Mouse (Mus musculus): ENCODE measurements at regions not wholly inside any gene's neighbourhood (a gene's known extent, or its start where the extent isn't known, plus 50 kb on each side); places are given as distances from the start of the nearest gene placed in this dataset.
A peak's percentile ranks its signal among the peaks of the same experiment; 100 is the strongest.

GRCm38 (mm10) chr5:100225491-100225890 is 65.9 kb upstream of the Tmem150c start:
- TF ChIP-seq POU5F1 (IDR thresholded peaks at IDR 0.05; ENCODE audit: borderline replicate concordance, low read length) (no peak), NANOG (IDR thresholded peaks at IDR 0.05; ENCODE audit: borderline replicate concordance, low read length) (no peak), CTCF (conservative IDR thresholded peaks at IDR 0.05; ENCODE audit: low read length) (no peak)
- Histone ChIP-seq H3K9me3 (ENCODE audit: low read length) (no peaks in the 10 kb centered on the region), H3K4me1 (replicated peaks; ENCODE audit: low read depth, low read length) (no peaks in the 10 kb centered on the region), H3K4me3 (replicated peaks; ENCODE audit: low read length) (no peak overlapping the region), H3K36me3 (ENCODE audit: insufficient read depth, low read length) (no peaks in the 10 kb centered on the region), H3K27me3 (ENCODE audit: insufficient read depth, low read length) (peaks cover 25% of the 10 kb centered on the region)

GRCm38 (mm10) chr5:100224773-100225363 is 65.3 kb upstream of the Tmem150c start:
- Histone ChIP-seq H3K36me3 (ENCODE audit: insufficient read depth, low read length) (no peaks in the 10 kb centered on the region), H3K27me3 (ENCODE audit: insufficient read depth, low read length) (peaks cover 25% of the 10 kb centered on the region), H3K4me3 (replicated peaks; ENCODE audit: low read length) (no peak overlapping the region), H3K9me3 (ENCODE audit: low read length) (no peaks in the 10 kb centered on the region), H3K4me1 (replicated peaks; ENCODE audit: low read depth, low read length) (no peaks in the 10 kb centered on the region)
- TF ChIP-seq NANOG (IDR thresholded peaks at IDR 0.05; ENCODE audit: borderline replicate concordance, low read length) = no peak
- no peak for TF ChIP-seq POU5F1 (IDR thresholded peaks at IDR 0.05; ENCODE audit: borderline replicate concordance, low read length)
- TF ChIP-seq CTCF (conservative IDR thresholded peaks at IDR 0.05; ENCODE audit: low read length) = no peak

DNA sequence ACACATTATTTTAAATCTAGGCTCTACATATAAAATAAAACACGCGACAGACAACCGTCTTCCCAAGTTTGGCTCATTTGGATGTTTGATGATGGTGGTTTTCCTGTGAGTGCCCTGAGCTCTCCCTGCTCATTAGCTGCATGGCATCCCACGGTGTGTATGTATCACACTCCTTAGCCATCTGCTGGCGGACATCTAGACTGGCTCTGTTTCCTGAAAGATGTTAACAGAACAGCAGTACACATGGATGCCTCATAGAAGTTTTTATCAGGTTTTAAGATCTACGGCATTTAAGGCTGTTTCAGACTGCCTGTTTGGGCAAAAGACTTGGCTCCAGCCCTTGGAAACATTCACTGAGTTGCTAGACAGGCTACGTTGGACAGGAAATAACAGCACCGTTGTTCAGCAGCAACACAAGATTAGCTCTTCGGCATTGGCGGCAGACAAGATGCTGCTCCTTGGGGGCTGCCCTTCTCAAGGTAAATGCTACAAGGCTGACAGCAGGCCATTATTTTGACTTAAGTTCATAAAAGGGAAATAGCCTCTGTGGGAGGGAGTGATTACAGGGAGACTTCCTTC is 61.5 kb upstream of the Tmem150c start:
- TF ChIP-seq CTCF (conservative IDR thresholded peaks at IDR 0.05; ENCODE audit: low read length) (no peak), POU5F1 (IDR thresholded peaks at IDR 0.05; ENCODE audit: borderline replicate concordance, low read length) (no peak), NANOG (IDR thresholded peaks at IDR 0.05; ENCODE audit: borderline replicate concordance, low read length) (no peak)
- Histone ChIP-seq H3K36me3 (ENCODE audit: insufficient read depth, low read length) (no peaks in the 10 kb centered on the region), H3K4me3 (replicated peaks; ENCODE audit: low read length) (no peak overlapping the region), H3K9me3 (ENCODE audit: low read length) (no peaks in the 10 kb centered on the region), H3K4me1 (replicated peaks; ENCODE audit: low read depth, low read length) (peaks cover 14% of the 10 kb centered on the region), H3K27me3 (ENCODE audit: insufficient read depth, low read length) (peaks cover 23% of the 10 kb centered on the region)

DNA sequence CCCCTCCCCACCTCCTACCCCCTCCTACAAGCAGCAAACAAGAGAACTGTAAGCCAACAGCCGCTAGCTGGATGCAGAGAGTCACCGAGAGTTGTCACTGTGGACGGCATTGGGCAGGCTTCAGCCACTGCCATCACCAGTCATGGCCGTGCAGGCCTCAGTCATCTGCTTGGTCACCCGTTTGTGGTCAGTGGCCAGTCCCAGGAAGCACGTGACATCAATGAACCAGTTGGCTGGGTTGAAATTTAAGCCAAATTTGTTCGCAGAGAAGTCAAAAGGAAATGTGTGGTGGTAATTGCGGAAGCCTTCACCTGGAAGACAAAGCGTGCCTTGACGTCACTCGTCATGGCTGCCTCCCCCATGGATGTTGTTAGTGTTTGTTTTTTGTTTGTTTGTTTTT is 60.7 kb upstream of the Tmem150c start:
- Histone ChIP-seq H3K4me3 (replicated peaks; ENCODE audit: low read length) (no peak overlapping the region), H3K27me3 (ENCODE audit: insufficient read depth, low read length) (peaks cover 19% of the 10 kb centered on the region; the same call in 1 of the 2 replicates), H3K4me1 (replicated peaks; ENCODE audit: low read depth, low read length) (peaks cover 14% of the 10 kb centered on the region), H3K9me3 (ENCODE audit: low read length) (no peaks in the 10 kb centered on the region), H3K36me3 (ENCODE audit: insufficient read depth, low read length) (no peaks in the 10 kb centered on the region)
- TF ChIP-seq NANOG (IDR thresholded peaks at IDR 0.05; ENCODE audit: borderline replicate concordance, low read length) (no peak), CTCF (conservative IDR thresholded peaks at IDR 0.05; ENCODE audit: low read length) (no peak), POU5F1 (IDR thresholded peaks at IDR 0.05; ENCODE audit: borderline replicate concordance, low read length) (no peak)

- TF ChIP-seq CTCF (conservative IDR thresholded peaks at IDR 0.05; ENCODE audit: low read length) = no peak
- TF ChIP-seq NANOG (IDR thresholded peaks at IDR 0.05; ENCODE audit: borderline replicate concordance, low read length) = no peak
- no peak for TF ChIP-seq POU5F1 (IDR thresholded peaks at IDR 0.05; ENCODE audit: borderline replicate concordance, low read length)
- H3K36me3 ChIP-seq (ENCODE audit: insufficient read depth, low read length) = no peaks in the 10 kb centered on the region
- H3K4me3 ChIP-seq (replicated peaks; ENCODE audit: low read length) = no peak overlapping the region
- H3K27me3 ChIP-seq (ENCODE audit: insufficient read depth, low read length) = peaks cover 18% of the 10 kb centered on the region
- H3K4me1 ChIP-seq (replicated peaks; ENCODE audit: low read depth, low read length) = peaks cover 31% of the 10 kb centered on the region
- H3K9me3 ChIP-seq (ENCODE audit: low read length) = no peaks in the 10 kb centered on the region
Measured at GRCm38 (mm10) chr5:100218256-100218851, 58.7 kb upstream of the Tmem150c start.

- Histone ChIP-seq H3K27me3 (ENCODE audit: insufficient read depth, low read length) (peaks cover 18% of the 10 kb centered on the region), H3K36me3 (ENCODE audit: insufficient read depth, low read length) (no peaks in the 10 kb centered on the region)
Measured at GRCm38 (mm10) chr5:100217178-100218035, 57.8 kb upstream of the Tmem150c start.

GRCm38 (mm10) chr5:100213901-100214300 is 54.3 kb upstream of the Tmem150c start:
- H3K36me3 ChIP-seq (ENCODE audit: insufficient read depth, low read length) = no peaks in the 10 kb centered on the region
- H3K9me3 ChIP-seq (ENCODE audit: low read length) = no peaks in the 10 kb centered on the region
- TF ChIP-seq POU5F1 (IDR thresholded peaks at IDR 0.05; ENCODE audit: borderline replicate concordance, low read length) (no peak), NANOG (IDR thresholded peaks at IDR 0.05; ENCODE audit: borderline replicate concordance, low read length) (no peak), CTCF (conservative IDR thresholded peaks at IDR 0.05; ENCODE audit: low read length) (no peak)
- H3K4me3 ChIP-seq (replicated peaks; ENCODE audit: low read length) = no peak overlapping the region
- peaks cover 15% of the 10 kb centered on the region for H3K27me3 ChIP-seq (ENCODE audit: insufficient read depth, low read length)
- H3K4me1 ChIP-seq (replicated peaks; ENCODE audit: low read depth, low read length) = peaks cover 44% of the 10 kb centered on the region

More at GRCm38 (mm10) chr5:100217178-100218035, 57.8 kb upstream of the Tmem150c start:
- TF ChIP-seq CTCF (conservative IDR thresholded peaks at IDR 0.05; ENCODE audit: low read length) (no peak), POU5F1 (IDR thresholded peaks at IDR 0.05; ENCODE audit: borderline replicate concordance, low read length) (no peak), NANOG (IDR thresholded peaks at IDR 0.05; ENCODE audit: borderline replicate concordance, low read length) (no peak)
- Histone ChIP-seq H3K4me3 (replicated peaks; ENCODE audit: low read length) (peak overlapping the region; percentile 24), H3K9me3 (ENCODE audit: low read length) (no peaks in the 10 kb centered on the region), H3K4me1 (replicated peaks; ENCODE audit: low read depth, low read length) (peaks cover 32% of the 10 kb centered on the region)

DNA sequence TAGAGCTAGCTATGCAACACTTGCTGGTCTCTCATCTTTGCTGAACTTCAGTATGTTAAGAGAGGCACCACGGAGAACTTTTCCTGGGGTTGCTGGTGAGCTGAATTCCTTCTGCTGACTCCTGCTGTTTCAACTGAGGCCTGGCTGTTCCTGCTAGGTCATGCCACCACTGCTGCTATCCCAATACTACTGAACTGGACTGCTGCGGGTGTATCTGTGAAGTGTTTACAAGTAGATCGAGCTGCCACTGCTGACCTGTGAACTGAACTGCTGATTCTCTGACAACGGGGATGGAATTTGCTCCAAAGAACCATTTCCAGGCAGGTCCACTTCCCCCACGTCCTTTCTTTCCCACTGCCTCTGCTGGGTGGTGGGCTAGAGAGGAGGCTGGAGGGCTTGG is 51.1 kb upstream of the Tmem150c start:
- H3K36me3 ChIP-seq (ENCODE audit: insufficient read depth, low read length) = no peaks in the 10 kb centered on the region
- TF ChIP-seq NANOG (IDR thresholded peaks at IDR 0.05; ENCODE audit: borderline replicate concordance, low read length) (no peak), POU5F1 (IDR thresholded peaks at IDR 0.05; ENCODE audit: borderline replicate concordance, low read length) (no peak), CTCF (conservative IDR thresholded peaks at IDR 0.05; ENCODE audit: low read length) (no peak)
- no peaks in the 10 kb centered on the region for H3K9me3 ChIP-seq (ENCODE audit: low read length)
- no peak overlapping the region for H3K4me3 ChIP-seq (replicated peaks; ENCODE audit: low read length)
- H3K4me1 ChIP-seq (replicated peaks; ENCODE audit: low read depth, low read length) = peaks cover 30% of the 10 kb centered on the region
- peaks cover 12% of the 10 kb centered on the region for H3K27me3 ChIP-seq (ENCODE audit: insufficient read depth, low read length)

Measured in E14TG2a.4 (cell line).